Mouse (Mus musculus): ENCODE measurements around the gene H2-T24.

The H2-T24 gene

DNA sequence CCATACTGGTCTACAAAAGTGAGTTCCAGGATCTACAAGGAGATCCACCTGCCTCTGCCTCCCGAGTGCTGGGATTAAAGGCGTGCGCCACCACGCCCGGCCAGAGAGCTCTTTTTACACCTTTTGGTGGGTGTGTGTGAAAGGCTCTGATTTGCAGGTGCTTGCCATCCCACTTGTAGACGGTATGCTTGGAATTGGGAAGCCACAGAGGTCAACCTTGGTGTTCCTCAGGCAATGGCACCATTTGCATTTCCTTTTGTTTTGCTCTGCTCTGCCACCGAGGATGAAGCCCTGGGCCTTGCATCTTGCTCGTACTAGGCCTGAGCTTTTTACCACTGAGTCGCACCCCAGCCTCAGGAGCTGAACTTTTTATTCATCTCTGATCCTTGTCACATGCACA is 38.6 kb downstream of the H2-T24 start:
- DNase-seq (ENCODE audit: low read depth, low spot score), result no peak

DNA sequence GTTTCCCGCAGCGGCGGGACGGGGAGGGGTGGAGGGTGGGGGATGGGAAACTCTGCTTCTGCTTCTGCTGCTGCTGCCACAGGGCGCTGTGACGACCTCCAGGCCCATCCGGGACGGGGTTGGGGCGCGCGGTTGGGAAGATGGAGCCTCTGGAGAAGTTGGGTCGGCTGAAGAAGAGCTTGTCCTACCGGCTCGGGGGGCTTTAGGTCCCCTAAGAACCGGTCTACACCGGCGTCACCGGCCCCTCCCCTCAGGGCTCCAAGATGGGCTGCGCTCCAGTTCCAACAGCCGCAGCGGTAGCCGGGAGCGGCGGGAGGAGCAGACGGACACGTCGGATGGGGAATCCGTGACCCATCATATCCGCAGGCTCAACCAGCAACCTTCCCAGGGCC is 40.0 kb downstream of the H2-T24 start:
- DNase-seq (ENCODE audit: low read depth, low spot score), result no peak

GRCm38 (mm10) chr17:35979401-35980362 is 40.7 kb downstream of the H2-T24 start, which contains the start of the genes Gnl1 and Prr3:
Gnl1 (plus strand) TSS chr17:35979851.
Prr3 (minus strand) TSS chr17:35980236.
- peak; percentile 86 for DNase-seq (ENCODE audit: low read depth, low spot score)

GRCm38 (mm10) chr17:35978811-35979400 is 41.5 kb downstream of the H2-T24 start:
- no peak for DNase-seq (ENCODE audit: low read depth, low spot score)

DNA sequence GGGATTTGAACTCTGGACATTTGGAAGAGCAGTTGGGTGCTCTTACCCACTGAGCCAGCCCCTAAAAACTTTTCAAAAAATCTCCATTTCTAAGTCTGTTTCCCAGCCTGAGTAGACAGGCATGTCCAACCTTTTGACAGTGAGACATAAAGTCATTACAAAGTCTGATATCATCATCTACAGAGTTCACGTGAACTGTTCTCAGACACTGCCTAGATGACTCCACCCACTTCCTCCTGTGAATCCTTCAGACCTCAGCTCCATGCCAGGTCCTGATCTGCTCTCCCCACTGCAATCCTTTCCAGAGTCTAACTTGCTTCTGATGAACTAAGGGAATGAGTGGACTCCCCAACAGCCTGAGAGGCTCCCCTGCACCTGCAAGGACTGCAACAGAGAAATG is 48.2 kb downstream of the H2-T24 start:
- DNase-seq (ENCODE audit: low read depth, low spot score), result no peak

- DNase-seq (ENCODE audit: low read depth, low spot score), result peak; percentile 97
These were observed 50.7 kb downstream of the H2-T24 start, which contains the start of gene Abcf1 for GRCm38 (mm10) chr17:35969418-35970389. Abcf1 (minus strand) TSS chr17:35969761.

DNA sequence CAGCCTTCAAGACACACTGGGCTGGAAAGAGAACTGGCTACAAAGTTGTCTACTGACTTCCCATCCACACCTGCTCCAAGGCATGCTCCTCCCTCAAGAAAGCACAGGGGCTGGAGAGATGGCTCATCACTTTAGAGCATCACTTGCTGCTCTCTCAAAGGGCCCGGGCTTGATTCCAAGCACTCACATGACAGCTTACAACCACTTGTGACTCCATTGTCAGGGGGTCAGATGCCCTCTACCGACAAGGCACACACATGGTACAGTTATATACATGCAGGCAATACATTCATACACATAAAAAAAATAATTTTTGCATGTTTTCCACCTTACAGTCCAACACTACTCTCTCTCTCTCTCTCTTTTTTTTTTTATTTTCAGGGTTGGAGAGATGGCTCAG is 52.7 kb downstream of the H2-T24 start:
- no peak for DNase-seq (ENCODE audit: low read depth, low spot score)

DNA sequence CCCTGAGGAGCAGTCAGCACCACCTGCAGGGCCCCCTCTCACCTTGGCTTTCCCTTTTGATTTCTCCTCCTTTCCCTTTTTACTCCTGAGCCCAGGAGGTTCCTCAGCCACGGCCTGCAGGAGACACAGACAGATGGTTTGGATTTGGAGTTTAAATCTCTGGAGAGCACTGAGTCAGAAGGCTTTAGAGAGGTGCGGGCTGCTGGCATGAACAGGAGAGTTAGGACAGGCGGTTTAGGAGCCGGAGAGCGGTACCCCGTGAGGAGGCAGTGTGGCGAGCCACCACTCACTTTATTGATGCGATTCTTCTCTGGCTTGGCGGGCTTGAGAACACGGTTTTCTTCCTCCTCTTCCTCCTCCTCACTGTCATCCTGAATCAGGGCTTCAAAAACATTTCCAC is 57.1 kb downstream of the H2-T24 start:
- DNase-seq (ENCODE audit: low read depth, low spot score), result no peak

DNA sequence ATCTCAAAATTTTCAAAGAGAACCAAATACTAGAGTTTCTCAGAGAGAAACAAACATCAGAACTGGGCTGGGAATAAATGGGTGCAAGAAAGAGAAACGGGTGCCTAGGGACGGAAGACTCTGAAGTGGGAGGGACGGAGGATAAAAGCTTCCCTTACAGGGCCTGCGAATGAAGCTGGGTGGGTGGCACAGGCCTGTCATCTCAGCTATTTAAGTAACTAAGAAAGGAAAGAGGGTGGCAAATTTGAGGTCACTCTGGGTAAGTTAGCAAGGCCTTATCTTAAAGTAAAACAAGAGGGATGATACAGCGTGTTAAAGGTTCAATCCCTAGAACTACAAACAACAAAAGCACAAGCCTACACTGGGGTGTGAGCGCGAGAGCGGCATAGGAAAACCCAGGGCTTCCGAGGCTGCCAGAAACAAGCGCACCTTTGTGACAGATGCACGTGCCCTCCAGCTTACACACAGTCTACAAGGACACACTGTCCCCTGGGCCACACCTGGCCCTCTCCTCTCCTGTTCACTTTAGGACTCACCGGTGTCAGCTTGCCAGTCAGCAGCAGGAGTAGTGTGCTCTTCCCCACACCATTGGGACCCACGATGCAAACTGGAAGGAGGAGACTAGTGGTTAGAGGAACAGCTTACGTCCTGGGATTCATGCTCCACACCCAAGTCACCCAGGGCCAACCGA is 61.7 kb downstream of the H2-T24 start:
- no peak for DNase-seq (ENCODE audit: low read depth, low spot score)

Data from skeletal muscle tissue, adult 2 months (tissue).